Mouse (Mus musculus): ENCODE results near the gene Bpifb4.

Gene Bpifb4

DNA sequence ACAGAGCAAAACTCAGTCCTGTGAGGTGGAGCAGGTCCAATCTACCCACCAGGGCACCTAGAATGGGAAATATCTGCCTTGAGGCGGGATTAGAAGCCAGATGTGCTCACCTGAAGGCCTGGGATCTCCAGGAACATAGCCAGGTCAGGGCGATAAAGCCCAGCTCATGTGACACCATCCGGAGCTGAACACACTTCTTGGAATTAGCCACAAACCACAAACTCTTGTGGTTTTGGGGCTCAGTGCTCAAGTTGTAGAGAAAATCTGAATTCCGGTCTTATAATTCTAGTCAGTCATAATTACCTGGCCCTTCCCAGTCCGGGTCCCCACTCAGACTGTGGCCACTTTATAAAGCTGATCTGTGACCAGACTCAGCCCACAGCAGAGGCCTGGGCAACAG, at the start of gene Bpifb4:
Gene Bpifb4, plus strand, starts transcription at position 370 of the 400 bp plus-strand sequence.
- in situ Hi-C loops (cut with MboI; ENCODE audit: low pct_unique_long_range_greater_than_20kb in 1 of 2, low sequenced_read_pairs in 2 of 2, unreplicated experiment in 1 of 2), result loop anchor here in 1 of 2 experiments (25.0 kb wide), 1 partner anchor 226 kb away; no protein-coding TSS in a partner anchor

GRCm38 (mm10) chr2:153899111-153899510, 38.9 kb upstream of the Bpifb4 start:
- in situ Hi-C loops (cut with MboI; ENCODE audit: low pct_unique_long_range_greater_than_20kb in 1 of 2, low sequenced_read_pairs in 2 of 2, unreplicated experiment in 1 of 2), result no loop called here

- in situ Hi-C loops (cut with MboI; ENCODE audit: low pct_unique_long_range_greater_than_20kb in 1 of 2, low sequenced_read_pairs in 2 of 2, unreplicated experiment in 1 of 2), result no loop called here
These were observed 37.9 kb upstream of the Bpifb4 start, which contains the start of gene Bpifb6 for GRCm38 (mm10) chr2:153900088-153900487. Gene Bpifb6, plus strand, starts transcription at chr2:153900388.

GRCm38 (mm10) chr2:153902726-153903125, 35.3 kb upstream of the Bpifb4 start:
- in situ Hi-C loops (cut with MboI; ENCODE audit: low pct_unique_long_range_greater_than_20kb in 1 of 2, low sequenced_read_pairs in 2 of 2, unreplicated experiment in 1 of 2), result no loop called here

DNA sequence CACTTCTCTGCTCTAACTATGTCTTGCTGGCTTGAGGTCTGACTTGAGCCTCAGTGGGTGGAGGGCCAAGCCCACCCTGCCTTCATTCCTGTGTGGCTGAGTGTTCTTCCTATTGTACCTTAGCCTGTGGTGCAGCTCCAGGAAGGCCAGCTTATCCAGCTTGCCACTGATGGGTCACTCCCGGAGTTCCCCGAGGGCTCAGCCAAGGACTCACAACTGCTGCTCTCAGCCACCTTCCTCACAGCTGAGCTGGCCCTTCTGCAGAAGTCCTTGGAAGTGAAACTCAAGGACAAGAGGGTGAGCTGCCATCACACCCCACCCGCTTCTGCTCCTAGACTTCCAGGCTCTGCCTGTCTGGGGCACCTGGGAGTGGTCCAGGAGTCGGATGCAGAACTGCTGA, 31.4 kb upstream of the Bpifb4 start:
- in situ Hi-C loops (cut with MboI; ENCODE audit: low pct_unique_long_range_greater_than_20kb in 1 of 2, low sequenced_read_pairs in 2 of 2, unreplicated experiment in 1 of 2), result no loop called here

- in situ Hi-C loops (cut with MboI; ENCODE audit: low pct_unique_long_range_greater_than_20kb in 1 of 2, low sequenced_read_pairs in 2 of 2, unreplicated experiment in 1 of 2), result no loop called here
These were observed 23.9 kb upstream of the Bpifb4 start for GRCm38 (mm10) chr2:153914151-153914550.

DNA sequence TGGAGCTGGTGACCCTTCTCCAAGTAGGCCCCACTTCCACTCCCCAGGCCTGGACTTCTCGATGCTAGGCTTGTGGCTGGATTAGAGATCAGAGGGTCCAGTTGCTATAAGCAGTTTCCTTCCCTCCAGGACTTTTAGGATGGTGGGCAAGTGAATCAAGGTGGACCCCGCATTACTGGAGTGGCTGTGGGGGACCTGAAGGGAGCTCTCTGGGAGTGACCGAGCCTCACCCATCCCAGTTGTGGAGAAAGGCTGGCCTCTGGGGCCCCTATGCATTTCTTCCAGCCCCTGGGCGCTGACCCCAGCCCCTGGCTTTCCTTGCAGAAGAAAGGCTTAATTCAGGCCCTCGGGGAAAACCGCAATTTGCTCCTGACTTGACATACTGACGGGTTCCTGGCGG, 20.1 kb upstream of the Bpifb4 start, which contains the start of gene Bpifb3:
Gene Bpifb3, plus strand, starts transcription at position 301 of the 400 bp plus-strand sequence.
- in situ Hi-C loops (cut with MboI; ENCODE audit: low pct_unique_long_range_greater_than_20kb in 1 of 2, low sequenced_read_pairs in 2 of 2, unreplicated experiment in 1 of 2), result no loop called here

GRCm38 (mm10) chr2:153921246-153921645, 16.8 kb upstream of the Bpifb4 start:
- in situ Hi-C loops (cut with MboI; ENCODE audit: low pct_unique_long_range_greater_than_20kb in 1 of 2, low sequenced_read_pairs in 2 of 2, unreplicated experiment in 1 of 2), result no loop called here

DNA sequence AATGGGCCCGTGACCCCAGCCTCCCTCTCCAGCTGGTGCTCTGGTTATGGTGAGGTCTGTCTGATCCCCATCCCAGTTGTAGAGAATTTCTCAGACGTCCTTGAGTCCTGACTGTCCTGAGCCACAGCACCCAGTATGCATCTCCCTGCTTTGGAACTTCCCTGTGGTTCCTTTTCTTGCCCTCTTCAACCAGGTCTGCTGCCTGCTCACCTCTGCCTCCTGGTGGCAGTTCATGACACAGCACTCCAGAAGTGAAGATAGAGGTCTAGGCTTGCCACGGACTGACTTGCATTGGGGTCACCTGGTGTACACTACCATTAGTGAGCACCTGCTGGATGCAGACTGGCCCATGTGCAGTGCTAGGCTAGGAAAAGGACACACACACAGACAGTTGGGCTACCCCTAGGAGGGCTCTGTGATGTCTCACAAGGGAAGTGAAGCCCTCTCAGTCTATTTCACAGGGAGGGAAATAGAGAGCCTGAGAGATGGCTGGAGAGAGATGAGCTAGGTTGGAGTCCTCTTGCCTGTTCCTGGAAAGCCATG, 8.1 kb upstream of the Bpifb4 start:
- in situ Hi-C loops (cut with MboI; ENCODE audit: low pct_unique_long_range_greater_than_20kb in 1 of 2, low sequenced_read_pairs in 2 of 2, unreplicated experiment in 1 of 2), result loop anchor here in 1 of 2 experiments (25.0 kb wide), 1 partner anchor 218 kb away; no protein-coding TSS in a partner anchor

- in situ Hi-C loops (cut with MboI; ENCODE audit: low pct_unique_long_range_greater_than_20kb in 1 of 2, low sequenced_read_pairs in 2 of 2, unreplicated experiment in 1 of 2), result loop anchor here in 1 of 2 experiments (25.0 kb wide), 1 partner anchor 219 kb away; no protein-coding TSS in a partner anchor
These were observed 6.9 kb upstream of the Bpifb4 start for GRCm38 (mm10) chr2:153931125-153931524.

DNA sequence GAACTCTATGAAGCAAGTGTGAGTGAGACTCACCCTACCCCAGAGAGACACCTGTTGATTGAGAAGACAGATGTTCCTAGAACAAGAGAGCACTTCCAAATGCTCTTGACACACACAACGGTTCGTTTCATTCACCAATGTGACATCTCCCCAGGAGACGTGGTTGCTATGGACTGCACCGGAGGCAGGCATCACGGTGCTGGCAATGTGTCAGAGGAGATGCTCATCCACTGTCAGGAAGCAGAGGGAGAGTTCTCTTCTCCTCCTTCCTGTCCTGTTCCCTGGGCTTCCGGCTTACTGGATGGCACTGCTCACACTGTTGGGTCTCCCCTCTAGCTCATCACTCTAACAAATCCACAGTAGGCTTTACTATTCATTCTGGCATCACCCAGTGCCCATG, 4.7 kb upstream of the Bpifb4 start:
- in situ Hi-C loops (cut with MboI; ENCODE audit: low pct_unique_long_range_greater_than_20kb in 1 of 2, low sequenced_read_pairs in 2 of 2, unreplicated experiment in 1 of 2), result loop anchor here in 1 of 2 experiments (25.0 kb wide), 1 partner anchor 221 kb away; no protein-coding TSS in a partner anchor

DNA sequence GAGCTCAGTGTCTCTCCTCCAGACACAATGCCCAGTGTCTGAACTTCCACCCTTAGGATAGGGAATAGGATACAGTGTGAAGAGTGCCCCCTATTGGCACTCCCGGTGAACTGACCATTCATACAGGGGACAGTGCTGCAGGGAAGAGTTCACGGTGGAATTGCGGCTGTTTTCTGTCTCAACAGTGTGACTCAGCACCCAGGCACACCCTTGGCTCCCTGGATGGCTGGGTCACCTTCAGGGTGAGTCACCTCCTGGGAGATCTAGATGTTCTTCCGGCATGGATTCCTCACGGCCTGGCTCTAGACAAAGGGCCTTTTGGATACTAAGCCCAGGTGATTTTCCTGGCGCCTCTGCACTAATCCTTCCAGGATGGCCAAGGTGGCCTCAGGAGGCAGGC, 2.7 kb upstream of the Bpifb4 start:
- in situ Hi-C loops (cut with MboI; ENCODE audit: low pct_unique_long_range_greater_than_20kb in 1 of 2, low sequenced_read_pairs in 2 of 2, unreplicated experiment in 1 of 2), result loop anchor here in 1 of 2 experiments (25.0 kb wide), 1 partner anchor 223 kb away; no protein-coding TSS in a partner anchor

DNA sequence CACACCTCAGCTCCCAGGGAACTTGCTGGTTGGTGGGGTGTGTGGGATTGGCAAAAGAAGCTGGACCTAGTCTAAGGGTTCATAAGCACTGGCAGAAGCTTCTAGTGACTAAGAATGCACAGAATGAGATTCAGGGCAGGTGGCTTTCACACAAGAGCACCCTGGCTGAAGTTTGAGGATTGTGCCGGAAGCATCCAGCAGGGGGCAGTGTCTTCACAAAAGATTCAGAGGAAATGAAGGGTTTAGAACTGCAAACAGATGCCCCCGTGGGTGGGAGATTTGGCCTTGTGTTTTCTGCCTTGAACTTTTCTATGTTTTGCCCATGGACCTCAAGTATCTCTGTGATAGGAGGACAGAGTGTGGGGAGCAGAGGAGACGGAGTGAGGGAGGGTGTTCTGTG, 5.5 kb downstream of the Bpifb4 start:
- in situ Hi-C loops (cut with MboI; ENCODE audit: low pct_unique_long_range_greater_than_20kb in 1 of 2, low sequenced_read_pairs in 2 of 2, unreplicated experiment in 1 of 2), result loop anchor here in 1 of 2 experiments (25.0 kb wide), 1 partner anchor 231 kb away; no protein-coding TSS in a partner anchor

- in situ Hi-C loops (cut with MboI; ENCODE audit: low pct_unique_long_range_greater_than_20kb in 1 of 2, low sequenced_read_pairs in 2 of 2, unreplicated experiment in 1 of 2), result loop anchor here in 1 of 2 experiments (25.0 kb wide), 1 partner anchor 232 kb away; no protein-coding TSS in a partner anchor
These were observed 6.6 kb downstream of the Bpifb4 start for GRCm38 (mm10) chr2:153944567-153944966.

DNA sequence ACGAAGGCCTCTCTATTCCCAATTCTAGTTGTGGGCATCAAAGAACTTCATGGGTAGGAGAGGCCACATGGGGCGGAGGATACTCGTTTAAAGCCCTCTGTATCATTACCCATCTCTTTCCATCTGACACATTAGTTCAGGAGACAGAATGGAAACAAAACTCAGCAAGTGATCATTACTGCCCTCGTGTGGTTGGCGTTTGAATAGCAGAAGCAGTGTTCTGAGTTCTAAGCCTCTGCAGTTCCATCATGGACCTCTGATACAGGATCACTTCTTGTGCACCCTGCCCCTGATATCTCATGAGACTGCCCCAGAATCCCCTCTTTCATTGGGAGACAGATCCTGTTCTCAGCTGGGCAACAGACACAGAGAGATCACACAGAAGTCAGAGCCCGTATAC, 14.9 kb downstream of the Bpifb4 start:
- in situ Hi-C loops (cut with MboI; ENCODE audit: low pct_unique_long_range_greater_than_20kb in 1 of 2, low sequenced_read_pairs in 2 of 2, unreplicated experiment in 1 of 2), result no loop called here

- in situ Hi-C loops (cut with MboI; ENCODE audit: low pct_unique_long_range_greater_than_20kb in 1 of 2, low sequenced_read_pairs in 2 of 2, unreplicated experiment in 1 of 2), result no loop called here
These were observed 15.8 kb downstream of the Bpifb4 start for GRCm38 (mm10) chr2:153953836-153954235.

GRCm38 (mm10) chr2:153962821-153963331, 24.9 kb downstream of the Bpifb4 start:
- in situ Hi-C loops (cut with MboI; ENCODE audit: low pct_unique_long_range_greater_than_20kb in 1 of 2, low sequenced_read_pairs in 2 of 2, unreplicated experiment in 1 of 2), result no loop called here

GRCm38 (mm10) chr2:153963334-153963733, 25.3 kb downstream of the Bpifb4 start:
- in situ Hi-C loops (cut with MboI; ENCODE audit: low pct_unique_long_range_greater_than_20kb in 1 of 2, low sequenced_read_pairs in 2 of 2, unreplicated experiment in 1 of 2), result no loop called here

- in situ Hi-C loops (cut with MboI; ENCODE audit: low pct_unique_long_range_greater_than_20kb in 1 of 2, low sequenced_read_pairs in 2 of 2, unreplicated experiment in 1 of 2), result no loop called here
These were observed 32.2 kb downstream of the Bpifb4 start for GRCm38 (mm10) chr2:153970221-153970620.

DNA sequence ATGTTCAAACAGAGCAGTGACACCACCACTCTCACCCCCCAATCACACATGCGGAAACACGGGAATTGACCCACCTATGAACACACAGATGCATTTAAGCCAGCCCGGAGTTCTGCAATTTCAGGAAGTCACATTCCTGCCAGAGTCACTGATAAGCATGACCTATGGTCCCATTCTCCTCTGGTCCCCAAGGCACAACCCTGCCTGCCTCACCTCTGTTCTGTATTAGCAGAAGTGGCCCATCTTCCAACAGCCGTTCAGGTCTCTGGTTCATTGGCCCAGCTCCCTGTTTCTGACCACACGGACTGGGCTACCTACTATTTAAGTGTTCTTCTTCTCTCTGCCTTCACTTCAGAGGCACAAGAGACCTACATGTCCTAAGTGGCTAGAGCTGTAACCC, 36.6 kb downstream of the Bpifb4 start, which contains the start of gene Bpifa6:
Gene Bpifa6, plus strand, starts transcription at position 364 of the 400 bp plus-strand sequence.
- in situ Hi-C loops (cut with MboI; ENCODE audit: low pct_unique_long_range_greater_than_20kb in 1 of 2, low sequenced_read_pairs in 2 of 2, unreplicated experiment in 1 of 2), result no loop called here
